Mouse (Mus musculus) embryonic facial prominence, embryonic 14.5 days (tissue): ENCODE data around the gene Rorc. TPM values are rescaled to one million over a fixed set of nuclear protein-coding genes. Genes with fewer than 3 reads are reported as not detected.

ENCODE experiments used
- ATAC-seq: fragments of 200-750 bp; cut with Nextera tagmentation; 2 replicates; pipeline ENCODE4 v1.8.0; 2017; ENCODE audit warnings: low read depth, moderate number of reproducible peaks, moderate TSS enrichment
- DNase-seq: peaks from one replicate; pipeline ENCODE4 v3.0.0-alpha.2; 2015; ENCODE audit warnings: low spot score
- H3K27ac ChIP-seq: fragments of 300-500 bp; sonication (generic); replicated peaks from 2 replicates; pipeline ENCODE4 v1.5.1; 2014; ENCODE audit warnings: low read depth, mild to moderate bottlenecking, low read length, moderate library complexity
- H3K27me3 ChIP-seq: fragments of 300-500 bp; sonication (generic); replicated peaks from 2 replicates; pipeline ENCODE4 v1.6.1; 2014; ENCODE audit warnings: low read length; ENCODE audit not compliant: control insufficient read depth, insufficient read depth
- H3K36me3 ChIP-seq: fragments of 300-500 bp; sonication (generic); 2 replicates; pipeline ENCODE4 v1.6.1; 2014; ENCODE audit warnings: low read length, mixed read lengths; ENCODE audit not compliant: control insufficient read depth, insufficient read depth
- H3K4me1 ChIP-seq: fragments of 300-500 bp; sonication (generic); 2 replicates; pipeline ENCODE4 v1.6.1; 2014; ENCODE audit warnings: antibody characterized with exemption, low read length; ENCODE audit not compliant: control insufficient read depth, insufficient read depth
- H3K4me2 ChIP-seq: fragments of 300-500 bp; sonication (generic); 2 replicates; pipeline ENCODE4 v1.6.1; 2014; ENCODE audit warnings: low read depth, mild to moderate bottlenecking, low read length, moderate library complexity, mixed read lengths
- H3K4me3 ChIP-seq: fragments of 300-500 bp; sonication (generic); 2 replicates; pipeline ENCODE4 v1.5.1; 2014; ENCODE audit warnings: low read depth, mild to moderate bottlenecking, low read length
- H3K9ac ChIP-seq: fragments of 300-500 bp; sonication (generic); 2 replicates; pipeline ENCODE4 v1.6.1; 2014; ENCODE audit warnings: low read depth, mild to moderate bottlenecking, low read length, moderate library complexity, mixed read lengths
- H3K9me3 ChIP-seq: fragments of 300-500 bp; sonication (generic); 2 replicates; pipeline ENCODE4 v1.6.1; 2016; ENCODE audit warnings: low read length; ENCODE audit not compliant: control insufficient read depth
- WGBS: fragments of 180-500 bp; shearing (Covaris S2); extraction: QIAGEN DNeasy Blood & Tissue Kit; methylation state at CpG from one replicate; pipeline ENCODE4 v1.1.7; 2014; 5-methylcytosine and 5-hydroxymethylcytosine counted together
- polyA plus RNA-seq: library from polyadenylated mRNA; unstranded; fragments of >200 nt; fragmentation: Nextera tagmentation; extraction: Ambion mirVana; gene quantifications from 2 replicates; pipeline ENCODE4 v1.2.1, GENCODE M21; 2014

Gene Rorc
- polyA plus RNA-seq, 1 experiment from 2014 or later = 2.8 TPM

GRCm38 (mm10) chr3:94405561-94405960, 33.0 kb downstream of the Rorc start:
- Histone ChIP-seq H3K27ac (no peak overlapping the region), H3K4me3 (no peak overlapping the region), H3K27me3 (peaks cover 21% of the 10 kb centered on the region), H3K4me2 (no peak overlapping the region), H3K9me3 (no peaks in the 10 kb centered on the region), H3K4me1 (no peaks in the 10 kb centered on the region), H3K9ac (no peak overlapping the region), H3K36me3 (no peaks in the 10 kb centered on the region)
- 51% methylated on average over 4 of the region's 4 CpGs for WGBS
- ATAC-seq = peak; percentile 48; the same call in 1 of the 2 replicates
- DNase-seq = peak; percentile 36

GRCm38 (mm10) chr3:94412530-94412929, 39.9 kb downstream of the Rorc start:
- DNase-seq = no peak
- no peaks in the 10 kb centered on the region for H3K9me3 ChIP-seq
- ATAC-seq = peak; percentile 20

GRCm38 (mm10) chr3:94413031-94413679, 40.6 kb downstream of the Rorc start, which contains the start of gene Tdrkh:
Gene Tdrkh (plus strand): TSS chr3:94413273.
- Histone ChIP-seq H3K9ac (peak within 1 kb of the TSS; percentile 61), H3K9me3 (no peaks in the 10 kb centered on the region), H3K36me3 (no peaks in the 10 kb centered on the region), H3K4me1 (peaks cover 8% of the 10 kb centered on the region; the same call in 1 of the 2 replicates), H3K4me3 (peak within 1 kb of the TSS; percentile 49), H3K4me2 (peak within 1 kb of the TSS; percentile 85), H3K27me3 (no peaks in the 10 kb centered on the region), H3K27ac (no peak within 1 kb of the TSS)
- DNase-seq (peak; percentile 99), ATAC-seq (peak; percentile 100)
- WGBS = 9% methylated on average over 52 of the region's 52 CpGs

More at GRCm38 (mm10) chr3:94412530-94412929, 39.9 kb downstream of the Rorc start:
- Histone ChIP-seq H3K4me3 (peak overlapping the region; percentile 49), H3K4me2 (peak overlapping the region; percentile 85), H3K4me1 (peaks cover 8% of the 10 kb centered on the region; the same call in 1 of the 2 replicates), H3K27ac (no peak overlapping the region), H3K27me3 (no peaks in the 10 kb centered on the region), H3K36me3 (no peaks in the 10 kb centered on the region), H3K9ac (peak overlapping the region; percentile 48)
- WGBS = 7% methylated on average over 23 of the region's 25 CpGs

- Histone ChIP-seq H3K4me2 (no peak overlapping the region), H3K27ac (no peak overlapping the region), H3K9me3 (no peaks in the 10 kb centered on the region), H3K9ac (no peak overlapping the region), H3K27me3 (no peaks in the 10 kb centered on the region), H3K4me3 (no peak overlapping the region), H3K4me1 (no peaks in the 10 kb centered on the region), H3K36me3 (no peaks in the 10 kb centered on the region)
- no peak for ATAC-seq
- DNase-seq = no peak
- WGBS = 66% methylated on average over 2 of the region's 2 CpGs
These were observed 58.4 kb downstream of the Rorc start for GRCm38 (mm10) chr3:94430980-94431379.

- no peak overlapping the region for H3K9ac ChIP-seq
- H3K4me3 ChIP-seq = no peak overlapping the region
- H3K4me2 ChIP-seq = no peak overlapping the region
- H3K4me1 ChIP-seq = no peaks in the 10 kb centered on the region
- WGBS = 91% methylated on average over 2 of the region's 2 CpGs
- DNase-seq = no peak
- no peaks in the 10 kb centered on the region for H3K9me3 ChIP-seq
- no peak overlapping the region for H3K27ac ChIP-seq
- no peaks in the 10 kb centered on the region for H3K36me3 ChIP-seq
- no peak for ATAC-seq
- no peaks in the 10 kb centered on the region for H3K27me3 ChIP-seq
These were observed 61.7 kb downstream of the Rorc start for GRCm38 (mm10) chr3:94434305-94434704.

- 82% methylated on average over 9 of the region's 9 CpGs for WGBS
- Histone ChIP-seq H3K27me3 (no peaks in the 10 kb centered on the region), H3K4me3 (no peak overlapping the region), H3K9ac (no peak overlapping the region), H3K9me3 (no peaks in the 10 kb centered on the region), H3K27ac (no peak overlapping the region), H3K4me1 (no peaks in the 10 kb centered on the region), H3K36me3 (no peaks in the 10 kb centered on the region), H3K4me2 (no peak overlapping the region)
- DNase-seq (no peak), ATAC-seq (no peak)
These were observed 63.8 kb downstream of the Rorc start for GRCm38 (mm10) chr3:94436420-94436819.

- Histone ChIP-seq H3K4me3 (no peak overlapping the region), H3K9me3 (no peaks in the 10 kb centered on the region), H3K4me2 (no peak overlapping the region), H3K27me3 (no peaks in the 10 kb centered on the region), H3K4me1 (0 out of 2 replicates have a peak, but pooled peaks cover 4% of the 10 kb centered on the region), H3K36me3 (peaks cover 11% of the 10 kb centered on the region; the same call in 1 of the 2 replicates), H3K9ac (no peak overlapping the region), H3K27ac (no peak overlapping the region)
- WGBS = 37% methylated on average over 3 of the region's 3 CpGs
- ATAC-seq (no peak), DNase-seq (no peak)
These were observed 68.6 kb downstream of the Rorc start for GRCm38 (mm10) chr3:94441182-94441581.

GRCm38 (mm10) chr3:94442951-94443596, 70.5 kb downstream of the Rorc start, which contains the start of gene Mrpl9:
Gene Mrpl9 (plus strand): TSS chr3:94443318.
- WGBS = under 1% methylated on average over 37 of the region's 39 CpGs
- peak within 1 kb of the TSS; percentile 87 for H3K4me2 ChIP-seq

More at GRCm38 (mm10) chr3:94442951-94443596, 70.5 kb downstream of the Rorc start, which contains the start of gene Mrpl9:
- no peaks in the 10 kb centered on the region; the same call in 1 of the 2 replicates for H3K9me3 ChIP-seq
- ATAC-seq (peak; percentile 98), DNase-seq (peak; percentile 96)
- H3K4me1 ChIP-seq = 0 out of 2 replicates have a peak, but pooled peaks cover 4% of the 10 kb centered on the region
- H3K4me3 ChIP-seq = peak within 1 kb of the TSS; percentile 91
- peak within 1 kb of the TSS; percentile 81 for H3K9ac ChIP-seq
- no peaks in the 10 kb centered on the region for H3K27me3 ChIP-seq
- H3K27ac ChIP-seq = peak within 1 kb of the TSS; percentile 50; the same call in 1 of the 2 replicates
- peaks cover 30% of the 10 kb centered on the region for H3K36me3 ChIP-seq
